1 mouse cellular context compared by ENCODE assay signal in genomic region chr4:126553105-126553504, GRCm38 (mm10).
TF ChIP-seq lines count a peak whose summit lies in the region.

No protein-coding gene starts in this region.

TF ChIP-seq in MEL, 35 proteins besides CTCF, POLR2A, EP300 and RAD21 (continued from another document):
- TF ChIP-seq MYC (IDR thresholded peaks at IDR 0.05; ENCODE audit: low read depth, low read length) = 0 out of 2 replicates have a peak, but pooled peaks have one; percentile 31
- no peak for TF ChIP-seq SMC3 (IDR thresholded peaks at IDR 0.05; ENCODE audit: low read depth, low read length)
- TF ChIP-seq ZKSCAN1 (IDR thresholded peaks at IDR 0.05; ENCODE audit: low read depth, low read length) = no peak
- no peak for TF ChIP-seq POLR2AphosphoS2 (IDR thresholded peaks at IDR 0.05; ENCODE audit: low read length)
- no peak for TF ChIP-seq ZC3H11A (IDR thresholded peaks at IDR 0.05; ENCODE audit: low read depth, low read length)
- no peak; the same call in 1 of the 2 replicates for TF ChIP-seq GATA1 (IDR thresholded peaks at IDR 0.05; ENCODE audit: low read depth, low read length)
- TF ChIP-seq ELF1 (IDR thresholded peaks at IDR 0.05; ENCODE audit: low read depth, low read length) = no peak
- no peak for TF ChIP-seq BHLHE40 (IDR thresholded peaks at IDR 0.05; ENCODE audit: borderline replicate concordance, low read depth, low read length)
- TF ChIP-seq TAL1 (IDR thresholded peaks at IDR 0.05; ENCODE audit: low read length) = peak; percentile 30; the same call in 1 of the 2 replicates
- TF ChIP-seq RCOR1 (IDR thresholded peaks at IDR 0.05; ENCODE audit: low read depth, low read length) = no peak
- no peak for TF ChIP-seq MAFK (IDR thresholded peaks at IDR 0.05; ENCODE audit: borderline replicate concordance, low read depth, low read length)
- TF ChIP-seq NRF1 (IDR thresholded peaks at IDR 0.05; ENCODE audit: insufficient read depth, low read depth, low read length, poor library complexity, severe bottlenecking) = no peak
- no peak for TF ChIP-seq CHD1 (IDR thresholded peaks at IDR 0.05; ENCODE audit: low read depth, low read length)
- TF ChIP-seq ZNF384 (IDR thresholded peaks at IDR 0.05; ENCODE audit: low read depth, low read length) = 0 out of 2 replicates have a peak, but pooled peaks have one; percentile 5
